Mouse (Mus musculus) c-Kit-positive CD71-positive TER-119-negative erythroid progenitor cells, embryonic 14.5 days (primary cell): ENCODE data around the gene Theg.

Experiments
- DNase-seq: peaks from one replicate; pipeline ENCODE4 v3.0.0-alpha.2; 2013; ENCODE audit warnings: low read depth

Gene Theg

DNA sequence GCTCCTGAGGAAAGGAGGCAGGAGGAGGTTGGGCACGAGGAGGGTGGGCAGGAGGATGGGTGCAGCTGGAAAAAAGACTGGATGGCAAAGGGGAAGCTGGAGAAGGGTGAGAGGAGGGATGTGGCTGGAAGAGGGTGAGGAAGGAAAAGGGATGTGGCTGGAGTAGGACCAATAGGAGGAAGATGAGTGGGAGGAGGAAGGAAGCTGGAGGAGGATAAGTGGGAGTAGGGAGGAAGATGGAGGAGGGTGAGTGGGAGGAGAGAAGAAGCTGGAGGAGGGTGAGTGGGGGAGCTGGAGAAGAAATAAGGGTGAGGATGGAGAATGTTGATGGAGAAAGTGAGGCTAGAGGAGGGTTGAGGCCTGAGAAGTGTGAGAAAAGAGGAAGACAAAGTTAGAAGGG is 51.7 kb downstream of the Theg start:
- DNase-seq, result no peak

DNA sequence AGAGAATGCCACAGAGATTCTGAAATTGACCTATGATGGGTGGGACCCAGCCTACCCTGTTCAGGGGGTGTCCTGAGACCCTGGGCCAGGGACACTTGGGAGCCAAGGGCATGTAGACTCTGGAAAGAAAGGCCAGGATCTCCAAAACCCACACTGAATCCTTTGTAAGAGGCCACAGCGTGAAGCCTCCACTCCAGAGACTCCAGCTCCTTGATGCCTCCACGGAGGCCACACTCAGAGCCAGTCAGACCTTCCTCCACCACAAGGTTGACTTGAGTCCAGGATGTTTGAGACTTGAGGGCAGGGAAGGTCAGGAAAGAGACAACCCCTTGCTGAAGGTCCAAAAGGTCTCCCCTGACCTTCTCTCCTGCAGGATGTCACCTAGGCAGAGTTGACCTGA is 52.7 kb downstream of the Theg start:
- DNase-seq, result no peak

DNA sequence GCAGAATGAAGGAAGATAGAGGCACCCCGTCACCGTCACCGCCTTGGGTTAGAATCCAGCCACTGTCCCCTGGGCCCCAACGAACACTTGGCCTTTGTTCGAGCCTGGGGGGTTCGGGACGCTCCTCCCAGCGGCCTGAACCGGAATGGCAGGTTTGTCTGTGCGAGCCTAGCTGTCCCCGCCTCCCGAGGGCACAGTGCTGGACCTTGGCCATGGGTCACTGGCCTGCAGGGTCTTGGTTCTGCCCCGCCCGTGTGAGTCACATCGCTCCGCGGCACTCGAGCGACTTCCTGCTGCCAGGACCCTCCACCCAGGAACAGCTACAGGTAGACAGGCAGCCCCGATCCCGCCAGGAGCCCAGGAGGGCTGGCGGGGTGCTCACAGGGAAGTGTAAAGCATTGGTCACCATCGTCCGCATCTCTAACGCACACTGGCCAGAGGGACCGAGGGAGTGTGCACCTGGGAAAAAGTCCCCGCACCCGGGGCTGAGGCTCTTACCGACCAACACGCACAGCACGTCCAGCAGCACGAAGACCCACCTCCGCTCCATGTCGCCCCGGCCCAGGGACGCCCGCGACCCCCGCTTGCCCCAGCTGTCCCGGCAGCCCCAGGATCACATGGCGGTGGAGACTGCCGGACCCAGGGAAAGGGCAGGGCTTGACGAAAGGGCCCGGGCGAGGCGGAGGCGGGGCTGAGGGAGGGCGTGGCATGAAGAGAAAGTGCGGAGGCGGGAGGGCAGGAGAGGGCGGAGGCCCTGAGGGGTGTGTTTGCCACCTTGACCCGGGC is 53.8 kb downstream of the Theg start, which contains the start of gene Plpp2:
Gene Plpp2 (minus strand): TSS at position 671 of the 786 bp plus-strand sequence.
- peak; percentile 67 for DNase-seq

DNA sequence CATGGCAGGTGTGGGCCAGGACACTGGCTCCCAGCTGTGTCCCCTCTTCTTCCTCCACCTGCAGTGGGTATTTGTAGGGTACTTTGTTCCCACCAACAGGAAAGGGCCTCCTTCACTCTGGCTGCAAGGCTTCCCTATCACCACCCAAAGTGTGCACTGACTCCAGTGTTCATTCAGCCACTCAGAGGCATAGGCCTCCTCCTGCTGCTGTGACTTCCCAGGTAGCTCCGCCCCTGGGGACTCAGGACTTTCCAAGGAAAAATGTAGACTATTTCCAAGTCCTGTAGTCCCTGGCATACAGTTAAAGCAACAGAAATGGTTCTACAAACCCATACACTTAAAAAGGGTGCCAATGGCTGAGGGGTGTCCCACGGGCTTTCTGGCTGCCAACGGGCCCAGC is 54.5 kb downstream of the Theg start:
- DNase-seq, result no peak

DNA sequence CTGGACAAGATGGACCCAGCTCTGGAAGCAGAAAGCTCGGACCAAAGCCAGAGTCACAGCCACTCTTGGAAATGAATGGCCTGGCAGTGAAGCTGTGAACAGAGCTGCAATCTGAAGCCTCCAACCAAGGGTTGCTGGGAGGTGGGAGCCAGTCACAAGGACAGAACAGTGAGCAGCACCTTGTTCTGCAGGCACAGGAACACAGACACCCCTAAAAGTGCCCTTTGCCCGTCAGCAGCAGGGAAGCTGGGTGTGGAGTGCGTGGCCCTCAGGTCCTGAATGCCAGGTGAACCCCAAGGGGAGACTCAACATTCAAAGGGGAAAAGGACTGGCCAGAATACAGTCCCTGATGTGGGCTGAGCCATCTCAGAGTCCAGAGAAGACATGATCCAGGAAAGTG is 55.5 kb downstream of the Theg start:
- no peak for DNase-seq

DNA sequence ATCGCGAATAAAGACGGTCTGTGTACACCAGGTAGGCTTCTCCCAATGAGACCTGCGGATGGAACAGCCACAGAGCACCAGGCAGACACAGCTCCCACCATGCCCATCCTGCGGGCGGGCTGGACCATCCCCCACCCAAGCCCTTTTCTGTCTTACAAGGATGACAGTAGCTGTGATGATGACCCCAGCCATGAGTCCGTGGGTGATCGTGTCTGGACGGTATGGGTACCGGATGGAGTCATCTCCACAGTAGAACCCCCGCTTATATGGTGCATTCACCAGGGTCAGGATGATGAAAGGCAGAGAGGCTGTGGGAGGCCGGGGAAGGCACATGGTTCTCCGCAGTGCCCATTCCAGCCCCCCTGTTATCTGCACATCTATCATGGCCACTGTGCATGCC is 56.4 kb downstream of the Theg start:
- no peak for DNase-seq

DNA sequence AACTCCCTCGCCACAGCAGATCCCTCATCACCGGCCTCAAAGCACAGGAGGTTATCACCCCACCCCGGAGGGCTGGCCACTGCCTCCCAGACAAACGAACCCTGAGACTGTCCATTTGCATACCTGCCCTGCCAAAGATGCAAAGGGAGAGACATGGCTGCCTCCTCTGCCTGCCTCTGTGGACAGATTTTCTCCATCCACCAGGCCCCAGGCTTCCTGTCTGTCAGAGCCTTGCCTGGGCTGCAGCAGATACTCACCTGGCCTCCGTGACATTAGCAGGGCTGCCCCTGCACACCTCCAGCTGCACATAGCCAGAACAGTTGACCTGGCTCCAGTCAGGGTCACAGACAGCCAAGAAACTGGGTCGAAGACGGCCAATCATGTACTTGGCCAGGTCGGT is 56.9 kb downstream of the Theg start:
- DNase-seq, result no peak

DNA sequence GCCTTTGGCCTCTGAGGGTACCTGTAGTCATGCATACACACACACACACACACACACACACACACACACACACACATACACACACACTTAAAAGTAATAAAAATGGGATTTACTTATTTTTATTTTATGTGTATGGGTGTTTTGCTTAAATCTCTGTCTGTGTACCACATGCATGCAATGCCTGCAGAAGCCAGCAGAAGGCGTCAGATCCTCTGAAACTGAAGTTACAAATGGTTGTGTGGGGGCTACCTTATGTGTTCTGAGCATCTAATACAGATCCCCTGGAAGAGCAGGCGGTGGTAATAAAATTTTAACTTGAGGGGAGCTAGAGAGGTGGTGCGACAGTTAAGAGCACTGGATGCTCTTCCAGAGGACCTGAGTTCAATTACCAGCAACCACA is 59.0 kb downstream of the Theg start:
- DNase-seq, result no peak

DNA sequence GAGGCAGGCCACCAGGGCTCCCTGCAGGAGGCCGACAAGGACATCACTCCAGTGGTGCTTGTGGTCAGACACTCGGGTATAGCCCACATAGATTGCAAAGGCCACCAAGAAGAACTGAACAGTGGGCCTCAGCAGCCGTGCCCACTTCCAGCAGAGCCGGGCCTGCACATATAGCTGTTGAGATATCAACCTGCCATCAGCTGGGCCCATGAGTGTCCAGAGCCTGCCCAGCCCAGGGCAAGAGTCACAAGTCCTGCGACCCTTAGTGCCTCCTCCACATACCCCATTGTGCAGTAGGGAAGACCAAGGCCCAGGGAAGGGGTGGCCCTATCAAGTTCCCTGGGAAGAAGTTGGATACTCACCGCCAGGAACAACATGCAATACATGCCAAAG is 59.7 kb downstream of the Theg start:
- no peak for DNase-seq

DNA sequence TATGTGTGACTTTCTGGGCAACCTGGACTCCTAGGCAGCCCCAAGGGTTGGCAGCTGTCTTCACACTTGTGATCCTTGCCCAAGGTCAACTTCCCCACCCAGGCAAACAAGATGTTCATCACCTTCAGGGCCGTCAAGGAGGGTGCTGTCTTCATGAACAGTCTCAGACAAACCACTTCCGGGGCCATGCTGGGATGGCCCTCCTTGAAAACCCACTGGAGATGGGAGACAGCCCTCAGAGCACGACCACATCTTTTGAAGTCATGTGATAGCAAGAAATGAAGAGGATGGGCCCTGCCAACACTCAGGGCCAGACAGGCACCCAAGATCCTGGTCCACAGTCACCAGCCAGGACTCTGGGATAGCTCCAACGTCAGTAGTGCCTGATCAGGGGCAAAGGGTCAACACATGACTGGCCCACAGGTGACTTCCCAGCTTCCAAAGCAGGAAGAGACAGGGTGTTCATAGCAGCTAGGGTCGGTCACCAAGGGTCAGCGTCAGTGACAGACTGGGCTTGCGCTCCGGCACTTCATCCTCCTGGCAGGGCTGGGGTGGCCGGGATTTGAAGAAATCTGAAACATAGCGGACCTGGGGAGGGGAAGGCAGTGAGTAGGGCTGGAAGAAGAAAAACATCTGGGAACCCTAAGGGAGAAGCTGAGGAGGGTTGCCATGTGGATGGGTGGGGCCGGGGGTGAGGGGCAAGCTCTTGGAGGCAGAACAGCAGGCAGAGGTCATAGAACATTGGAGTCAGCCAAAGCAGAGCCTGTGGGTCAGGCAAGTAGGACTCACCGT is 60.3 kb downstream of the Theg start:
- no peak for DNase-seq
